Mouse (Mus musculus): ENCODE measurements around the gene Amotl2. TPM values are rescaled to one million over a fixed set of nuclear protein-coding genes. Genes with fewer than 3 reads are reported as not detected.

The Amotl2 gene
- polyA plus RNA-seq, 1 experiment from 2014 or later = 73.1 TPM

DNA sequence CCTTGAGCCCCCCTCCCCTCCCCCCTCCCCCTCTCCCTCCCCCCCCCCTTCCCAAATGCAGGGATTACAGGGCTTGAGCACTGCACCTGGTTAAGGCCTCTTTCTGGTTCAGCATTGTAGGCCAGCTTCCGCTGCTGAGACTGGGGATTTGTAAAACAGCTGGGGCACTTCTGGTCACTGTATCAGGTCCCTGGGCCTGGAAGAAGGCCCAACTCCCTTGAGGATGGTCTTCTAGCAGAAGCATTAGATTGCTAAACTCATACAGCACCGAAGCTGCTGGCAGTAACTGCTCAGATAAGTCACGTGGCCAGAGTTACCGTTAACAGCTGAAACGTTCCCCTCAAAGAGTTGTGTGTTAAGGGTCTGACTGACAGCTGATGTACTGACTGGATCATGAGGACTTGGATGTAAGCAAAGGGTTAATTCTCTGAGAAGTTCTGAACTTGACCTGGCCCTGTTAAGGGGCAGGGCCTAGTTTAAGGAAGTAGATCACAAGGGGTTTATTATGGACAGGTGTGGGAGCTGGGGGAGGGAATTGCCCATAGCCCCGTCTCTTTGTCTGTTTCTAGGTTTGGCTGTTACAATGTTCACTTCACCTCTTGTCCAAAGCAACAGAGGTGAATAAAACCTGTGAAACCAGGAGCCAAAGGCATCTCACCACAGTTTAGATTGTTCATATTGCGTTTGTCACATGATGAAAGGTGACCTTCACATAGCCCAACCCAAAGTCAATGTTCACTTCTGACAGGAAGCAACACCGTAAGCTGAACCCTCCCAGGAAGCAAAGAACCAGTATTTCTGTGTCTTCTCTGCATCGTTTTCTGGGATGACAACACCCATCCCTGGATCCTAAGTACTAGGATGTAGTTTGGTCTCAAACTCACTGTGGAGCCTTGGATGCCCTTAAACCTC, 23.7 kb upstream of the Amotl2 start:
- no peaks in the 10 kb centered on the region for H3K9me3 ChIP-seq
- peaks cover 53% of the 10 kb centered on the region for H3K4me1 ChIP-seq (replicated peaks)
- no peak overlapping the region for H3K4me3 ChIP-seq (replicated peaks)
- H3K4me2 ChIP-seq = peak overlapping the region; percentile 24
- WGBS = 38% methylated on average over 9 of the region's 9 CpGs
- peak; percentile 60 for ATAC-seq (ENCODE audit: insufficient number of reproducible peaks, insufficient read depth, low FRiP score, low TSS enrichment, low read depth)
- peak overlapping the region; percentile 90 for H3K27ac ChIP-seq
- H3K27me3 ChIP-seq = peaks cover 25% of the 10 kb centered on the region
- H3K9ac ChIP-seq (replicated peaks) = no peak overlapping the region
- H3K36me3 ChIP-seq = no peaks in the 10 kb centered on the region

DNA sequence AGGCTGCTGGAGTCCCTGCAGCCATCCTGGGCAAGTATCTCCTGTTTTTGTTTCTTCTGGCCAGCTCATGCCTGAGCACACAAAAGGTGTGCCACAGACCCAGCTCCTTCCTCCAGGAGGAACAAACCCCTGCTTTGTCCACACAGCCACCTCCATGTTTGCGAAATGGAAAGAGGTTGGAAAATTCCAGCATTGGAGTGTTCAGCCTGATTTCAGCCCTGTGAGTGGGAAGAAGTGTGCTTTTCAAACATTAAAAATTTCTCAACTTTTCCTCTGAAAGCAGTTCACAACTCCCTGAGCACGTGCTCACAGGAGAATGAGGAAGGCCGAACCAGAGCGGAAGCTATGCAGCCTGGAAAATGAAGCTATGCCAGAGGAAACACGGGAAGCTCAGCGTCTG, 15.4 kb upstream of the Amotl2 start:
- 85% methylated on average over 6 of the region's 6 CpGs for WGBS
- H3K4me2 ChIP-seq = no peak overlapping the region
- no peak for ATAC-seq (ENCODE audit: insufficient number of reproducible peaks, insufficient read depth, low FRiP score, low TSS enrichment, low read depth)
- H3K27ac ChIP-seq = peak overlapping the region; percentile 72
- no peaks in the 10 kb centered on the region for H3K36me3 ChIP-seq
- H3K9ac ChIP-seq (replicated peaks) = no peak overlapping the region
- peaks cover 9% of the 10 kb centered on the region for H3K9me3 ChIP-seq
- no peak overlapping the region for H3K4me3 ChIP-seq (replicated peaks)
- H3K4me1 ChIP-seq (replicated peaks) = no peaks in the 10 kb centered on the region
- no peaks in the 10 kb centered on the region for H3K27me3 ChIP-seq

DNA sequence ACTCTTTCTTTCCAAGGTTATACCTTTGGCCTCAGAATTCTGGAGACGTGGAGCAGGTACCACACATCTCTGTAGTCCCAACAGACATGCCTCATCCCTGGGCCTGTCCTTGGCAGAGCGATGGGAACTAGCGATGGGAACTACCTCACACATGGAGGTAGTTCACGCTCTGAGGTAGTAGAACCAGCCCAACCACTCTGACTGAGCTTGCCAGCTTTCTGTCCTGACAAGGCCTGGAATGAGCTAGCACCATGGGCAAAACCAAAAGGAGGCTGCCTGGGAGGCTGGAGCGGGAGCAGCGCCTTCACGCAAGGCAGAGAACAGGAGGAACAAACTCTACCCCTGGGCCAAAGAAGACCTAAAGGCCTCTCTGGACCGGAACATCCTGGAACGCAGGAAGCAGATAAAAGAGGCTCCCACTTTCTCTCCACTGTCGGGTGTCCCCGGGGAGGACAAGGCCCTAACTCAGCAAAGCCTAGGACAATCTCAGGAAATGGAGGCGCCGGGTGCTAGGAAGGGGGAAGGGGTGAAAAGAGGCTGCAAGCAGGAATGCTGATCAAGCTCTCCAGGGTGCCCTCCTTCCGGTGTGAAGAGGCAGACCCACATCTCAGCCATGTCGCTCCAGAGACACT, 6.9 kb upstream of the Amotl2 start:
- Histone ChIP-seq H3K9me3 (no peaks in the 10 kb centered on the region), H3K27me3 (no peaks in the 10 kb centered on the region), H3K4me3 (replicated peaks) (no peak overlapping the region), H3K9ac (replicated peaks) (no peak overlapping the region), H3K27ac (no peak overlapping the region), H3K36me3 (no peaks in the 10 kb centered on the region), H3K4me1 (replicated peaks) (peaks cover 20% of the 10 kb centered on the region), H3K4me2 (no peak overlapping the region)
- ATAC-seq (ENCODE audit: insufficient number of reproducible peaks, insufficient read depth, low FRiP score, low TSS enrichment, low read depth) = no peak
- WGBS = 61% methylated on average over 15 of the region's 15 CpGs

DNA sequence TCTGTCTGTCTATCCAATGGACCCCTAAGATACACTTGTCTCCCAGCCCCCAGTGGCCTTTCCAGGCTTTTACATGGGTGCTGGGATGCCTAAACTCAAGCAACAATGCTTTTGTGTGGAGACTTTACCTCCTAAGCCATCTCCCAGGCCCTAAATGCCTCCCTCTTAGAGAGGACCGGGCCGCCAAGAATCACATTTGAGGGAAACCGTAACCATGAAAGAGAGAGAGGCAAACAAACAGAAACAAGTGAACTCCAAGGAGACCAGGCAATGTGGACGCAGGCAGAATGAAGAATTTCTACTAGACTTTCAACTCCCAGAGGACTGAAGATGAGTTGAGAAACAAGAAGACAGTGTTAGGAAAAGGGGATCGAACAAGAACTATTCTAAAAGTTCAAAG, 6.0 kb upstream of the Amotl2 start:
- Histone ChIP-seq H3K4me1 (replicated peaks) (peaks cover 29% of the 10 kb centered on the region), H3K4me2 (no peak overlapping the region), H3K36me3 (no peaks in the 10 kb centered on the region), H3K9ac (replicated peaks) (no peak overlapping the region), H3K27me3 (no peaks in the 10 kb centered on the region), H3K9me3 (no peaks in the 10 kb centered on the region), H3K4me3 (replicated peaks) (no peak overlapping the region), H3K27ac (no peak overlapping the region)
- ATAC-seq (ENCODE audit: insufficient number of reproducible peaks, insufficient read depth, low FRiP score, low TSS enrichment, low read depth) = no peak
- 76% methylated on average over 5 of the region's 5 CpGs for WGBS

DNA sequence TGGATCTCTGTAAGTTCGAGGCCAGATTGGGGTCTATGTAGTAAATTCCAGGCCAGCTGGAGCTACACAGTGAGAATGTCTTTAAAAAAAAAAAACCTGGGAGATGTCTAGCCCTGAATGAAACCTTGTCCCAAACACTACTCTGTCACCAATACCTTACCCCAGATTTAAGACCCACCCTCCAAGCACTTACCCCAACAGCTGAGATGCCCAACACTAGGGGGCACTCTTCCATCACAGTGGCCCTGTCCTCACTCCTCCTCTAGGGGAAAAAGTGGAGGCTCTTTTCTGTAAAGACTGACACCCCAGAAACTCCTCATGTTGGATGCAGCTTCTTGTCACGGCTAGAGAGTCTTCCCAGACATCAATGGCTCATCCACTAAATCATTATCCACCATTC, 2.7 kb upstream of the Amotl2 start:
- Histone ChIP-seq H3K9ac (replicated peaks) (no peak overlapping the region), H3K36me3 (no peaks in the 10 kb centered on the region), H3K4me3 (replicated peaks) (no peak overlapping the region), H3K9me3 (no peaks in the 10 kb centered on the region), H3K27ac (no peak overlapping the region), H3K4me2 (no peak overlapping the region), H3K27me3 (no peaks in the 10 kb centered on the region), H3K4me1 (replicated peaks) (peaks cover 46% of the 10 kb centered on the region)
- 43% methylated on average over 2 of the region's 2 CpGs for WGBS
- ATAC-seq (ENCODE audit: insufficient number of reproducible peaks, insufficient read depth, low FRiP score, low TSS enrichment, low read depth) = no peak

DNA sequence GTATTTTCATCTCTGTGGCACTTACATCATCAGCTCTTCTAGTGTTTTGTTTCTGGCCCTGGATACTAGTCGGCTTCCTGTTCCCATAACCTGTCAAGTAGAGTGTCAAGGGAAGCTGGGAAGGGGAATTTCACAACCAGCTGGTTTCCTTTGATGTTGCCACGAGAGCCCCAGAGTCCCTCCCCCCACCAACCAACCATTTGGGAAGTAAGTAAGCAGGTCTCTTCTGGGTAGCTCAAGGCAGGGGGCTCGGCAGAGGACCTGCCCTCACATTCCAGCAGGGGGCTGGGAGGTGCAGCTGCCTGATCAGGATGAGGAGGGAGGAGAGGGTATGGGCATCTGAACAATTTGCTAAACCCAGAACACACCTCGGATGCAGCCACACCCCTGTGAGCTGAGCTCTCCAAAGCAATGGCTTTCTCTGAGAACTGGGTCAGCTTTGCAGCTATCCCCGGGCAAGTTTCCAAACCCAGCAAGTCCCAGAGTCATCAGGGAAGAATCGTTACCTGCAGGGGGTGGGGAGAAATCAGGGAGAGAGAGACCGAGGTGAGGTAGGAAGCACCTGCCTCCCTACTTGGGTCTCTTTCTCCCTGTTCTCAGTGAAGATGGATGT, 1.5 kb upstream of the Amotl2 start:
- Histone ChIP-seq H3K36me3 (peaks cover 4% of the 10 kb centered on the region), H3K4me1 (replicated peaks) (peaks cover 53% of the 10 kb centered on the region), H3K9me3 (no peaks in the 10 kb centered on the region), H3K27ac (peak overlapping the region; percentile 46; the same call in 1 of the 2 replicates), H3K9ac (replicated peaks) (no peak overlapping the region), H3K4me3 (replicated peaks) (no peak overlapping the region), H3K4me2 (peak overlapping the region; percentile 7), H3K27me3 (no peaks in the 10 kb centered on the region)
- WGBS = 2% methylated on average over 7 of the region's 7 CpGs
- ATAC-seq (ENCODE audit: insufficient number of reproducible peaks, insufficient read depth, low FRiP score, low TSS enrichment, low read depth) = no peak

DNA sequence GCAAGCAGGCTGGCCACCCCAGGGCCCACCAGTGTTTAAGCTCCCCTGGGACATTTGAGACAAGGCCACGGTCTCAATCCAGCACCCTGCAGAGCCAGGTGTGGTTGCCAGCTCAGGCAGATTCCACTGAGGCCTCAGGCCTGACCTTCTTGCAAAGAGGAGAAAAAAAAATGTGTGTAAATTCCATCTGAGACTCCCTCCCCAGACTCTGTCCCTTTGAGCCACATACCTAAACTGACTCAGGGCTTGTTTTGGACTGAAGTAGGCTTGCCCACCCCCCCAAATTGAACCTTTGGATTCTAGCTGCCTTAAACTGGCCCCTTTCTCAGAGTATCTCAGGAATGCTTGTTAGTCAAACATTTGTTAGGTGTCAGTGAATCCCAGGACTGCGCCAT, 969 bp upstream of the Amotl2 start:
- H3K4me3 ChIP-seq (replicated peaks) = no peak overlapping the region
- peaks cover 9% of the 10 kb centered on the region for H3K36me3 ChIP-seq
- 29% methylated on average over 2 of the region's 2 CpGs for WGBS
- H3K9me3 ChIP-seq = no peaks in the 10 kb centered on the region
- peaks cover 56% of the 10 kb centered on the region for H3K4me1 ChIP-seq (replicated peaks)
- peak overlapping the region; percentile 46; the same call in 1 of the 2 replicates for H3K27ac ChIP-seq
- H3K9ac ChIP-seq (replicated peaks) = no peak overlapping the region
- H3K27me3 ChIP-seq = no peaks in the 10 kb centered on the region
- ATAC-seq (ENCODE audit: insufficient number of reproducible peaks, insufficient read depth, low FRiP score, low TSS enrichment, low read depth) = no peak
- peak overlapping the region; percentile 7; the same call in 1 of the 2 replicates for H3K4me2 ChIP-seq

DNA sequence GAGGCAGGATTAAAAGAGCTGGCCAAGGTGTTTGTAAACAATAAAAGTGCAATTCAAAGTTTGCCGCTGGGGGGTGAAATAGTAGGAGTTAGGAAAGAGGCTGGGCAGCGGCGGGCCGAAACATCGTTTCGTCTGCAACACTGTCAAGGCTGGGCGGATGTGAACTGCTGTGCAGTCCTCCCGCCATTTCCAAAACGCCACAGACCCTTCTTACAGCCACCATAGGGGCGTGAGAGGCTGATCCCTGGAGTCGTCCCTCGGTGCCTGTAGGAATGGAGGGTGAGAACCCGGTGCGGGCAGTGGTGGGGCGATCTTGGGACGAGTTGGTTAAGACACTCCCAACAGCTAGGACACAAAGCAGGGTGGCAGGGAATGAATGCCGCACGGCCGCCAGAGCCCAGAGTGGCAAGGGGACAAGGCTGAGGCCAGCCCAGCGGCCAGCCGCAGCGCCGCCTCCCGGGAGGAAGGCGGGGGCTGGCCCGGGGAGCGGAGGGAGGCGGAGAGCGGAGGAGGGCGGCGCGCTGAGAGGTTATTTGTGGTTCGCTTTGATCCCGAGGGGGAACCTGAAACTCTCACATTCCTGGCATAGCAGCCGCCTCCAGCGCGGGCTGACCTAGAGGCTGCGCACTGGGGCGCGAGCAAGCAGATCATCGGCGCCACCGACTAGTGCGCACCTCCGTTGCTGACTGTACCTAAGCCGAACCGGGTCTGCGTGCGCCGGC, 853 bp downstream of the Amotl2 start:
- Histone ChIP-seq H3K4me1 (replicated peaks) (peaks cover 68% of the 10 kb centered on the region), H3K27ac (peak overlapping the region; percentile 98), H3K9ac (replicated peaks) (peak overlapping the region; percentile 96), H3K36me3 (peaks cover 27% of the 10 kb centered on the region), H3K4me2 (peak overlapping the region; percentile 84), H3K27me3 (no peaks in the 10 kb centered on the region), H3K4me3 (replicated peaks) (peak overlapping the region; percentile 86), H3K9me3 (no peaks in the 10 kb centered on the region)
- peak; percentile 89 for ATAC-seq (ENCODE audit: insufficient number of reproducible peaks, insufficient read depth, low FRiP score, low TSS enrichment, low read depth)
- under 1% methylated on average over 50 of the region's 50 CpGs for WGBS

DNA sequence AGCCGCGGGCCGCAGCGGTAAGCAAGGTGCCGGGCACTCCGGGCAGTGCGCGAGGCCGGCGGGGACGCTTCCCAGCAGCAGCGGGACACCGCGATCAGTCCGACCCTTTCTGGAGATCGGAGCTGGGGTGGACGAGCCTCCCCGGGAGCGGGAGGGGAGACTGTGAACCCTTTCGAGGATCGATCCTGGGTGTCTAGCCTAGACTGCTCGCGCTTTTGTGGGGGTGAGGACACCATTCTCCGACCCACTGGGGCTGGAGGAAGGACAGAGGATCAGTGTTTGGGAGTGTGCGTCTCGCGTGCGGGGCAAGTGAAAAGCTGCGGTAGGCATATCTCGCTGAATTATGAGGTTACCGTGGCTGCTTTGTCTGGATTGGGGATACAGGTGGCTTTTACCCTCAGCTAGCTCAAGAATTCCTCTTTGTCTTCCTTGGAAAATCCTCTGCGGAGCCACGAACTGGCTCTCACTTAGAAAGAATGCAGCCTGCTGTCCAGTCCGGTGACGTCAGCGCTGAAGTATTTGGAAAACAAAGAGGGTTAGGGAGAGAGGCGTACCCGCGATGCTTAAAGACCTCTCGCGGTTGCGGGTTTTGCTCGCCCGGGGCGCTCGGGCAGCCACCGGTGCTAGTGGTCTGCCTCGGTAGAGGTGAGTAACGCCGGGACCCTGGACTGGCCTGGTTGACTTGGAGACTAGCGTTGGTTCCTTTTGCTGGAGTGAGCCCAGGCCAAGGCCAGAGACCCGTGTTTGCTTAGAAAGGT, 1.6 kb downstream of the Amotl2 start:
- H3K4me1 ChIP-seq (replicated peaks) = peaks cover 76% of the 10 kb centered on the region
- WGBS = under 1% methylated on average over 52 of the region's 52 CpGs

DNA sequence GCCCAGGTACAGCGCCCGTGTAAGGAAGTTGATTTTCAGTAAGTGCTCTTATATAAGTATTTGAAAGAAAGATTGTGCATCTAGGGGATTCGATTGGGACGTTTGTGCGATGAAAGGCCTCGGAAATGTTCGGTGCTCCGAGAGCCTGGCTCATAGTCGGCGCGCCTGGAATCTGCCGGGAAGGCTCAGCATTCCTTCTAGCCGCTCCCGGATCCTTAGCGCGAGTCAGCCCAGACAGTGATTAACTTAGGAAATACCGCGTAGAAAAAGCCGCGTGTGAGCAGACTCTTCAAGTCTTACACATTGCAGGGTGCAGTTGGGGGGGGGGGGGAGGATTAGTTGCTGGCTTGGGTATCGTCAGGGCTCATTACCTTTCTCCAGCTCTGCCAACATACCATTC, 2.2 kb downstream of the Amotl2 start:
- Histone ChIP-seq H3K4me2 (peak overlapping the region; percentile 84), H3K4me1 (replicated peaks) (peaks cover 82% of the 10 kb centered on the region), H3K4me3 (replicated peaks) (peak overlapping the region; percentile 86), H3K27ac (peak overlapping the region; percentile 98), H3K36me3 (peaks cover 40% of the 10 kb centered on the region), H3K27me3 (no peaks in the 10 kb centered on the region), H3K9me3 (no peaks in the 10 kb centered on the region), H3K9ac (replicated peaks) (peak overlapping the region; percentile 96)
- 0% methylated on average over 21 of the region's 21 CpGs for WGBS
- no peak for ATAC-seq (ENCODE audit: insufficient number of reproducible peaks, insufficient read depth, low FRiP score, low TSS enrichment, low read depth)

More for the DNA sequence above, 1.6 kb downstream of the Amotl2 start:
- Histone ChIP-seq H3K4me2 (peak overlapping the region; percentile 84), H3K36me3 (peaks cover 34% of the 10 kb centered on the region), H3K4me3 (replicated peaks) (peak overlapping the region; percentile 86), H3K9me3 (no peaks in the 10 kb centered on the region), H3K27ac (peak overlapping the region; percentile 98), H3K9ac (replicated peaks) (peak overlapping the region; percentile 96), H3K27me3 (no peaks in the 10 kb centered on the region)
- ATAC-seq (ENCODE audit: insufficient number of reproducible peaks, insufficient read depth, low FRiP score, low TSS enrichment, low read depth) = peak; percentile 14; the same call in 1 of the 2 replicates

Data from limb, embryonic 12.5 days (tissue).